ENCODE assay signal across 9 mouse cellular contexts in genomic region chr7:27231693-27232331, GRCm38 (mm10). TPM values are rescaled to one million over a fixed set of nuclear protein-coding genes. Genes with fewer than 3 reads are reported as not detected.
DNase-seq lines count a peak whose midpoint lies in the region; ATAC-seq and TF ChIP-seq lines count a peak whose summit lies in the region.
"Had no signal": no experiment of that assay in that cellular context is flagged by ENCODE, and none has a peak within 500 bp of the region (broad histone marks: within the 10 kb centered on the region; RNA-seq: fewer than 3 reads in every experiment).

No protein-coding gene starts in this region.

- no peak overlapping the region for H3K4me3 ChIP-seq in neural tube, embryonic 11.5 days (ENCODE audit: low read depth, low read length)
- peak overlapping the region; percentile 12; the same call in 1 of the 2 replicates for H3K4me3 ChIP-seq in embryonic facial prominence, embryonic 10.5 days
- no peak overlapping the region for H3K4me3 ChIP-seq in hindbrain, postnatal 0 days (ENCODE audit: low read length)
- no peak overlapping the region for H3K4me3 ChIP-seq in lung, embryonic 15.5 days

- no peak overlapping the region for H3K9ac ChIP-seq in neural tube, embryonic 11.5 days (ENCODE audit: low read length)
- no peak overlapping the region for H3K9ac ChIP-seq in hindbrain, postnatal 0 days (replicated peaks; ENCODE audit: low read length)
- H3K9ac ChIP-seq in lung, embryonic 15.5 days = no peak overlapping the region
- H3K9ac ChIP-seq: limb, embryonic 13.5 days had no signal

- H3K4me1 ChIP-seq in neural tube, embryonic 11.5 days (ENCODE audit: control insufficient read depth, insufficient read depth, low read length) = peaks cover 10% of the 10 kb centered on the region
- H3K4me1 ChIP-seq in embryonic facial prominence, embryonic 10.5 days = peaks cover 33% of the 10 kb centered on the region
- peaks cover 9% of the 10 kb centered on the region for H3K4me1 ChIP-seq in hindbrain, postnatal 0 days (ENCODE audit: insufficient read depth, low read length)
- peaks cover 35% of the 10 kb centered on the region for H3K4me1 ChIP-seq in lung, embryonic 15.5 days

- no peaks in the 10 kb centered on the region for H3K36me3 ChIP-seq in neural tube, embryonic 11.5 days (ENCODE audit: control insufficient read depth, insufficient read depth, low read length)
- no peaks in the 10 kb centered on the region for H3K36me3 ChIP-seq in embryonic facial prominence, embryonic 10.5 days (replicated peaks)
- H3K36me3 ChIP-seq in hindbrain, postnatal 0 days (ENCODE audit: insufficient read depth, low read length) = no peaks in the 10 kb centered on the region
- H3K36me3 ChIP-seq in lung, embryonic 15.5 days = peaks cover 5% of the 10 kb centered on the region; the same call in 1 of the 2 replicates
- H3K36me3 ChIP-seq: limb, embryonic 13.5 days had no signal

- no peak for ATAC-seq in neural tube, embryonic 11.5 days (ENCODE audit: insufficient read depth, low FRiP score, low TSS enrichment)
- ATAC-seq in hindbrain, postnatal 0 days = no peak
- ATAC-seq in lung, embryonic 15.5 days (ENCODE audit: borderline replicate concordance, extremely low read depth, low FRiP score, low TSS enrichment) = no peak

- no peak for DNase-seq in neural tube, embryonic 11.5 days (ENCODE audit: low spot score)
- DNase-seq in neural tube, embryonic 10.5 days (ENCODE audit: extremely low spot score, low spot score) = no peak
- DNase-seq in embryonic facial prominence, embryonic 10.5 days (ENCODE audit: low spot score) = no peak
- DNase-seq in hindbrain, postnatal 0 days (ENCODE audit: low spot score) = no peak
- DNase-seq in right cerebral cortex, postnatal 4 days = peak; percentile 38
- DNase-seq in spleen, adult 12 weeks (ENCODE audit: low spot score) = no peak
- DNase-seq in cerebellum, adult 18-20 months = no peak

- no peak overlapping the region for H3K4me2 ChIP-seq in neural tube, embryonic 11.5 days (ENCODE audit: low read depth)
- H3K4me2 ChIP-seq in hindbrain, postnatal 0 days (ENCODE audit: low read depth, low read length) = no peak overlapping the region
- H3K4me2 ChIP-seq in lung, embryonic 15.5 days = peak overlapping the region; percentile 61; the same call in 1 of the 2 replicates

- TF ChIP-seq CTCF in hindbrain, postnatal 0 days (IDR thresholded peaks at IDR 0.05; ENCODE audit: low read depth) = no peak

- no peaks in the 10 kb centered on the region for H3K9me3 ChIP-seq in neural tube, embryonic 11.5 days (ENCODE audit: control insufficient read depth, low read length)
- no peaks in the 10 kb centered on the region for H3K9me3 ChIP-seq in embryonic facial prominence, embryonic 10.5 days
- H3K9me3 ChIP-seq in hindbrain, postnatal 0 days (ENCODE audit: low read length) = no peaks in the 10 kb centered on the region
- no peaks in the 10 kb centered on the region for H3K9me3 ChIP-seq in lung, embryonic 15.5 days
- H3K9me3 ChIP-seq: limb, embryonic 13.5 days had no signal

- no peaks in the 10 kb centered on the region for H3K27me3 ChIP-seq in neural tube, embryonic 11.5 days (ENCODE audit: control insufficient read depth, insufficient read depth, low read length)
- H3K27me3 ChIP-seq in embryonic facial prominence, embryonic 10.5 days (replicated peaks; ENCODE audit: low read depth, poor library complexity, severe bottlenecking) = no peaks in the 10 kb centered on the region
- H3K27me3 ChIP-seq in hindbrain, postnatal 0 days (ENCODE audit: insufficient read depth, low read length) = no peaks in the 10 kb centered on the region
- no peaks in the 10 kb centered on the region for H3K27me3 ChIP-seq in lung, embryonic 15.5 days
- H3K27me3 ChIP-seq: limb, embryonic 13.5 days had no signal

- 0 out of 2 replicates have a peak overlapping the region, but pooled peaks have one; percentile 42 for H3K27ac ChIP-seq in neural tube, embryonic 11.5 days (ENCODE audit: low read depth, low read length)
- H3K27ac ChIP-seq in embryonic facial prominence, embryonic 10.5 days (replicated peaks) = peak overlapping the region; percentile 88
- peak overlapping the region; percentile 71; the same call in 1 of the 2 replicates for H3K27ac ChIP-seq in hindbrain, postnatal 0 days
- peak overlapping the region; percentile 37; the same call in 1 of the 2 replicates for H3K27ac ChIP-seq in lung, embryonic 15.5 days

- WGBS in neural tube, embryonic 11.5 days = 76% methylated on average over 7 of the region's 7 CpGs
- 84% methylated on average over 7 of the region's 7 CpGs for WGBS in embryonic facial prominence, embryonic 10.5 days
- WGBS in hindbrain, postnatal 0 days = 65% methylated on average over 7 of the region's 7 CpGs
- WGBS in lung, embryonic 15.5 days = 65% methylated on average over 7 of the region's 7 CpGs

RNA-seq across cellular contexts. Expression of gene Coq8b, which starts 1.0 kb away (rescaled TPM):
- polyA plus RNA-seq in neural tube, embryonic 11.5 days (2014; fragmentation: Nextera tagmentation; extraction: Ambion mirVana) = 15.8 and 17.1 TPM in 2 replicates
- 18.4 and 18.7 TPM in 2 replicates for polyA plus RNA-seq in embryonic facial prominence, embryonic 10.5 days (2016; fragmentation: Nextera tagmentation; extraction: Ambion mirVana)
- total RNA-seq in hindbrain, postnatal 0 days (2014; rRNA removed) = 26.5 and 27.6 TPM in 2 replicates
- polyA plus RNA-seq in hindbrain, postnatal 0 days (2015; fragmentation: Nextera tagmentation; extraction: Ambion mirVana) = 16.7 and 20.4 TPM in 2 replicates
- 20.3 and 20.4 TPM in 2 replicates for polyA plus RNA-seq in lung, embryonic 15.5 days (2015; fragmentation: Nextera tagmentation; extraction: Ambion mirVana)

RNA-seq across cellular contexts. Expression of gene Itpkc, which starts 3.4 kb away (rescaled TPM):
- 6.5 and 8.3 TPM in 2 replicates for polyA plus RNA-seq in neural tube, embryonic 11.5 days (2014; fragmentation: Nextera tagmentation; extraction: Ambion mirVana)
- 5.1 and 5.6 TPM in 2 replicates for polyA plus RNA-seq in embryonic facial prominence, embryonic 10.5 days (2016; fragmentation: Nextera tagmentation; extraction: Ambion mirVana)
- total RNA-seq in hindbrain, postnatal 0 days (2014; rRNA removed) = 14.3 and 18.8 TPM in 2 replicates
- polyA plus RNA-seq in hindbrain, postnatal 0 days (2015; fragmentation: Nextera tagmentation; extraction: Ambion mirVana) = 3.3 and 4.0 TPM in 2 replicates
- polyA plus RNA-seq in lung, embryonic 15.5 days (2015; fragmentation: Nextera tagmentation; extraction: Ambion mirVana) = 5.1 and 5.4 TPM in 2 replicates

RNA-seq across cellular contexts. Expression of gene Numbl, which starts 26.4 kb away (rescaled TPM):
- polyA plus RNA-seq in neural tube, embryonic 11.5 days (2014; fragmentation: Nextera tagmentation; extraction: Ambion mirVana) = 21.6 and 21.7 TPM in 2 replicates
- 14.8 and 15.0 TPM in 2 replicates for polyA plus RNA-seq in embryonic facial prominence, embryonic 10.5 days (2016; fragmentation: Nextera tagmentation; extraction: Ambion mirVana)
- total RNA-seq in hindbrain, postnatal 0 days (2014; rRNA removed) = 140 and 161 TPM in 2 replicates
- polyA plus RNA-seq in hindbrain, postnatal 0 days (2015; fragmentation: Nextera tagmentation; extraction: Ambion mirVana) = 55.9 and 59.5 TPM in 2 replicates
- polyA plus RNA-seq in lung, embryonic 15.5 days (2015; fragmentation: Nextera tagmentation; extraction: Ambion mirVana) = 23.6 and 23.8 TPM in 2 replicates

RNA-seq across cellular contexts. Expression of gene Snrpa, which starts 35.7 kb away (rescaled TPM):
- polyA plus RNA-seq in neural tube, embryonic 11.5 days (2014; fragmentation: Nextera tagmentation; extraction: Ambion mirVana) = 332 and 363 TPM in 2 replicates
- 415 and 427 TPM in 2 replicates for polyA plus RNA-seq in embryonic facial prominence, embryonic 10.5 days (2016; fragmentation: Nextera tagmentation; extraction: Ambion mirVana)
- total RNA-seq in hindbrain, postnatal 0 days (2014; rRNA removed) = 128 and 131 TPM in 2 replicates
- polyA plus RNA-seq in hindbrain, postnatal 0 days (2015; fragmentation: Nextera tagmentation; extraction: Ambion mirVana) = 142 and 147 TPM in 2 replicates
- 257 TPM in 2 replicates for polyA plus RNA-seq in lung, embryonic 15.5 days (2015; fragmentation: Nextera tagmentation; extraction: Ambion mirVana)

RNA-seq across cellular contexts. Expression of gene BC024978, which starts 36.2 kb away (rescaled TPM):
- polyA plus RNA-seq in neural tube, embryonic 11.5 days (2014; fragmentation: Nextera tagmentation; extraction: Ambion mirVana) = 3.8 and 4.4 TPM in 2 replicates
- 4.3 and 4.7 TPM in 2 replicates for polyA plus RNA-seq in embryonic facial prominence, embryonic 10.5 days (2016; fragmentation: Nextera tagmentation; extraction: Ambion mirVana)
- 5.5 and 6.1 TPM in 2 replicates for total RNA-seq in hindbrain, postnatal 0 days (2014; rRNA removed)
- 2.1 and 2.5 TPM in 2 replicates for polyA plus RNA-seq in hindbrain, postnatal 0 days (2015; fragmentation: Nextera tagmentation; extraction: Ambion mirVana)
- 3.0 and 3.4 TPM in 2 replicates for polyA plus RNA-seq in lung, embryonic 15.5 days (2015; fragmentation: Nextera tagmentation; extraction: Ambion mirVana)

Comparison
In these comparisons a context has a peak if more than half of its experiments do, and no peak if none do; other contexts are left out.
1. H3K27ac ChIP-seq: peak in every context shown above with its lines; median percentile 88 in embryonic facial prominence, embryonic 10.5 days; 71 in hindbrain, postnatal 0 days; 42 in neural tube, embryonic 11.5 days; 37 in lung, embryonic 15.5 days.